Mouse (Mus musculus) liver, adult 2 months (tissue): Measurements from ENCODE around the gene Kpna4.

ENCODE experiments used
- CTCF ChIP-seq: fragments of 200-500 bp; IDR thresholded peaks from 2 replicates; pipeline ENCODE4 v1.5.1; 2011; ENCODE audit warnings: low read depth, low read length, control low read depth
- POLR2A ChIP-seq: fragments of 200-500 bp; IDR thresholded peaks from 2 replicates; pipeline ENCODE4 v1.6.1; 2011; ENCODE audit warnings: low read length, control low read depth; ENCODE audit not compliant: insufficient read depth; ENCODE audit errors: extremely low read depth

GRCm38 (mm10) chr3:69047684-69048083 is 79.2 kb downstream of the Kpna4 start:
- TF ChIP-seq POLR2A: no peak
- TF ChIP-seq CTCF: no peak
